Mouse (Mus musculus) midbrain, embryonic 11.5 days (tissue): ENCODE data around the gene Saal1. TPM values are rescaled to one million over a fixed set of nuclear protein-coding genes. Genes with fewer than 3 reads are reported as not detected.

Experiments used
- ATAC-seq: fragments of 200-750 bp; cut with Nextera tagmentation; 2 replicates; pipeline ENCODE4 v1.8.0; 2017; ENCODE audit warnings: moderate TSS enrichment, moderate library complexity; ENCODE audit not compliant: low FRiP score
- DNase-seq: peaks from one replicate; pipeline ENCODE4 v3.0.0; 2015; ENCODE audit warnings: low spot score; ENCODE audit errors: missing footprints
- H3K27ac ChIP-seq: fragments of 300-500 bp; sonication (generic); 2 replicates; pipeline ENCODE4 v1.5.1; 2014; ENCODE audit warnings: low read depth, low read length
- H3K27me3 ChIP-seq: fragments of 300-500 bp; sonication (generic); 2 replicates; pipeline ENCODE4 v1.6.1; 2014; ENCODE audit warnings: mild to moderate bottlenecking, low read length, moderate library complexity, mixed read lengths; ENCODE audit not compliant: control insufficient read depth, insufficient read depth
- H3K36me3 ChIP-seq: fragments of 300-500 bp; sonication (generic); 2 replicates; pipeline ENCODE4 v1.6.1; 2014; ENCODE audit warnings: mild to moderate bottlenecking, low read length, moderate library complexity, mixed read lengths; ENCODE audit not compliant: control insufficient read depth, insufficient read depth
- H3K4me1 ChIP-seq: fragments of 300-500 bp; sonication (generic); 2 replicates; pipeline ENCODE4 v1.6.1; 2014; ENCODE audit warnings: low read length; ENCODE audit not compliant: control insufficient read depth, insufficient read depth
- H3K4me2 ChIP-seq: fragments of 300-500 bp; sonication (generic); 2 replicates; pipeline ENCODE4 v1.6.1; 2014; ENCODE audit warnings: mild to moderate bottlenecking, moderate library complexity
- H3K4me3 ChIP-seq: fragments of 300-500 bp; sonication (generic); 2 replicates; pipeline ENCODE4 v1.5.1; 2014; ENCODE audit warnings: low read depth, low read length
- H3K9ac ChIP-seq: fragments of 300-500 bp; sonication (generic); 2 replicates; pipeline ENCODE4 v1.6.1; 2014; ENCODE audit warnings: low read length
- H3K9me3 ChIP-seq: fragments of 300-500 bp; sonication (generic); 2 replicates; pipeline ENCODE4 v1.6.1; 2016; ENCODE audit warnings: low read length; ENCODE audit not compliant: control insufficient read depth
- WGBS: fragments of 180-500 bp; shearing (Covaris S2); extraction: QIAGEN DNeasy Blood & Tissue Kit; methylation state at CpG from one replicate; pipeline ENCODE4 v1.1.7; 2014; 5-methylcytosine and 5-hydroxymethylcytosine counted together
- polyA plus RNA-seq: library from polyadenylated mRNA; unstranded; fragments of >200 nt; fragmentation: Nextera tagmentation; extraction: Ambion mirVana; gene quantifications from 2 replicates; pipeline ENCODE4 v1.2.1, GENCODE M21; 2014

The Saal1 gene
- polyA plus RNA-seq, 1 experiment from 2014 or later, result 42.4 TPM

DNA sequence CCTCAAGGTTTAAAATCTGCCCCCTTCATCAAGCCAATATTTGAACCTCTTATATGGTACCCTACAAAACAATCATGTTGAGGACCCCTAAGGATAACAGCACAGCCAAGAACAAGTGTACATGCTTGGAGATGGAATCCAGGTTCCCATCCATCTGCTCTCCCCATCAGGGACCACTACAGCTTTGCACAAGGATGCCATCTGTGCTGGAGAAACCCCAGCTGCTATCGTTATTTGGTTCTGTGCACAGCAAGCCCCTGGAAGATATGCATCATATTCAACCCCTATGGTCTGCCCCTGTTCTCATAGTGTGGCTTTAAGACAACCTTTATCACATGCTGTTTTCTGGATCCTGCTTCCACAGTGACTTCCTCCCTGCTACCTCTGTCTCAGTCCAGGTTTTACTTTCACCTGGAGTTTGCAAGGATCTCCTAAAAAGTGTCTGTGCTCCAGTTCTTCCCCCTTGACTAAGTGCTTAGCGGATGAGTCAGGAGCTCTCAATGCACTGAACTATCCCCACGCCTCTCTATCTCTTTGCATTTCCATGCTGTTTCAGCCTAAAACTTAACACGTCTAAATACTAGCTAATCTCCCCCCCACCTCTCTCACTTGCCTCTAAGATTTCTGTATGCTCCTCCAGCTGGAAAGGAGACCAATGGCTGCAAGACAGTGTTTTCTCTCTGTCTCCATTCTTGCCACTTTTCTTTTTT is 61.9 kb downstream of the Saal1 start:
- no peak for ATAC-seq

DNA sequence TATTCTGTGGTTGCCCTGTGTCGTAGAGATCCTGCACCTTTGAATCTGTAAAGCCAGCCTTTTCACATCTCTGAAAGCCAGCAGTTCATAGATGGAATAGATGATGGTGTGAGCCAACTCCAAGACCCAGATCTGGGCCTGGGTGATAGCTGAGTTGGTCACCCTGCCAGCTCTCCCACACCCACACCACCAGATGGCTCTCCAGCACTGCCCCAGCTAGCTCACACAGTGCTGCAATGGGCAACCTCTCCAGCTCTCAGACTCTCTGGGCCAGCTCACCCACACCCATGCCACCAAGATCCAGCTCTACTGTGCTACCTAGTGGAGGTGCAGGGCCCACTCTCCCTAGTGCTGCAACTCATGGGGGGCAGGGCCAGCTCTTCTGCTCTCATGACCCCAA is 67.3 kb downstream of the Saal1 start:
- no peaks in the 10 kb centered on the region for H3K9me3 ChIP-seq
- DNase-seq (no peak), ATAC-seq (no peak)
- H3K4me1 ChIP-seq, result peaks cover 8% of the 10 kb centered on the region; the same call in 1 of the 2 replicates
- no peaks in the 10 kb centered on the region; the same call in 1 of the 2 replicates for H3K27me3 ChIP-seq
- H3K4me2 ChIP-seq, result no peak overlapping the region
- H3K9ac ChIP-seq, result no peak overlapping the region
- H3K27ac ChIP-seq, result no peak overlapping the region
- WGBS, result 74% methylated on average over 1 of the region's 1 CpGs
- H3K4me3 ChIP-seq, result no peak overlapping the region
- no peaks in the 10 kb centered on the region for H3K36me3 ChIP-seq

More for the DNA sequence above, 61.9 kb downstream of the Saal1 start:
- H3K9ac ChIP-seq, result no peak overlapping the region
- H3K36me3 ChIP-seq, result no peaks in the 10 kb centered on the region
- no peak for DNase-seq
- no peaks in the 10 kb centered on the region for H3K27me3 ChIP-seq
- H3K27ac ChIP-seq, result no peak overlapping the region
- H3K4me3 ChIP-seq, result no peak overlapping the region
- no peaks in the 10 kb centered on the region for H3K9me3 ChIP-seq
- WGBS, result 67% methylated on average over 4 of the region's 4 CpGs
- H3K4me1 ChIP-seq, result no peaks in the 10 kb centered on the region
- H3K4me2 ChIP-seq, result no peak overlapping the region

DNA sequence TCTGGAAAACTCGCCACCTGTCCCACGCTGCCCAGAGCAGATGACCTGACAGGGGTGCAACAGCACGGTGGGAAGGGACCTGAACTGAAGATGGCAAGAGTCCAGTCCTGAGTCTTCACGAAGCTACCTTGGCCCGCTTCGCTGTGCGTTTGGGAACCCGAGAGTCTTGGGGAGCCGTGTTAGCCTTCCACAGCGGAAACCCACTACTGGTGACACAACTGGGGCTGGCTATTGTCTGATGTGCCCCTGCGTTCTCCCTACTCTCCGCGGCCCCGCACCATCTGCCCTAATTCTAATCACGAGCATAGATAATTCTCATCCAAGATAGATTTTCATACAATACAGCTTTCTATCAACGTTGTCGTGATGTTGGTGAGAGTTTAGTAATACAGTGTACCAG is 70.4 kb downstream of the Saal1 start:
- DNase-seq (no peak), ATAC-seq (no peak)
- peak overlapping the region; percentile 74 for H3K4me2 ChIP-seq
- H3K27me3 ChIP-seq, result no peaks in the 10 kb centered on the region; the same call in 1 of the 2 replicates
- no peaks in the 10 kb centered on the region for H3K36me3 ChIP-seq
- no peak overlapping the region for H3K27ac ChIP-seq
- no peaks in the 10 kb centered on the region for H3K9me3 ChIP-seq
- 15% methylated on average over 17 of the region's 17 CpGs for WGBS
- H3K4me1 ChIP-seq, result peaks cover 8% of the 10 kb centered on the region; the same call in 1 of the 2 replicates
- peak overlapping the region; percentile 60 for H3K4me3 ChIP-seq
- peak overlapping the region; percentile 52; the same call in 1 of the 2 replicates for H3K9ac ChIP-seq

DNA sequence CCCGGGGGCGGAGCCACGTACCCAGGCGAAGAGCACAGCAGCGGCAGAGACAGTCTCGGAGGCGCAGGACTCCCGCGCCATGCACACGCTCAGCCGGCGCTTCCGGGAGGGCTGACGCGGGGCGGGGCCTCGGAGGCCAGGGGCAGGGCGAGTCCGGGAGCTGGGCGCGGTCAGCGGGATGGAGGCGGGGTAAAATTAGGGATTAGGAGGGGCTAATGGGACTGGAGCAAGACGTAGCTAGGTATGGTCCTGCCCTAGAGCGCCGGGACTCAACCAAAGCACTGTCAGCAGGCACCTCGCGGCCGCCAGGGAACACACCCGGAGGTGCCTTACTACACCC is 70.8 kb downstream of the Saal1 start, which contains the start of gene Sergef:
Gene Sergef, minus strand, starts transcription at position 116 of the 340 bp plus-strand sequence.
- Histone ChIP-seq H3K4me3 (peak within 1 kb of the TSS; percentile 60), H3K9me3 (no peaks in the 10 kb centered on the region), H3K27ac (peak within 1 kb of the TSS; percentile 46; the same call in 1 of the 2 replicates)

DNA sequence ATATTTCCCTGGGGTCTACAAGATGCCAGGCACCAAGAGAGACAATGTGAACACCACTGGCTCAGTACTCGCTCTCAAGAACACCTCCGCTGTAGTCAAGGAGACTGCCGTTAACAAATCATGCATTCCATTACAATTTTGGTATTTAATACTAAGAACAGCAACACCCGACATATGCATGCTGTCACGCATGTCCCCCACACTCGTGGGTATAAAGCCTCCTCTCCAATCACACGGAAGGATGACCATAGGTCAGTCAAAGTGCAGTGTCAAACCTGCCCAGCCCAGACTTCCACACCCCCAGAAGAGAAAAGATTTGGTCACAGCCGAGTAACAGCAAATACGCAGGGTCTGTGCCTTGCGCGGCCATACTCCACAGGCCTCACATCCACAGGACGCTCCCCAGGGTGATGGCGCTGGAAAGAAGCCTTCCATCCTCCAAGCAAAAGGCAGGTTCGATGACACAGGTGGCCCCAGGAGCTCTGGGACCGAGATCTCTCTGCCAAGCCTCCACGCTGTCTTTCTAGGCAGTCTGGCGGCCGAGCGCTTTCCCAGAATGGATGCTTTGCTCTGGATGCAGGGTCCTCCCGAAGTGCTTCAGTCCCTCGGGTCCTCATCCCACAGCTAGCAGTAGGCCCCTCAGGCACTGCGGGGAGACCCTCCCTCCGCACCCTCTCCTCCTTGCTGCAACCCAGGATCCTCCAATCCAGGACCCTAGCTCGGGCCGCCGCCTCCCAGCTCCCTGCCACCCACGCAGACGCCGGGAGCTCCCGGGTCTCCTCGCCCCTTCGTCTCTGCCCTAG is 71.4 kb downstream of the Saal1 start:
- DNase-seq, result no peak

More for the DNA sequence above, 70.8 kb downstream of the Saal1 start, which contains the start of gene Sergef:
- Histone ChIP-seq H3K27me3 (no peaks in the 10 kb centered on the region; the same call in 1 of the 2 replicates), H3K36me3 (no peaks in the 10 kb centered on the region), H3K4me1 (peaks cover 8% of the 10 kb centered on the region; the same call in 1 of the 2 replicates), H3K4me2 (peak within 1 kb of the TSS; percentile 74), H3K9ac (peak within 1 kb of the TSS; percentile 75)
- 0% methylated on average over 30 of the region's 30 CpGs for WGBS
- peak; percentile 98 for DNase-seq
- ATAC-seq, result peak; percentile 96

More for the DNA sequence above, 71.4 kb downstream of the Saal1 start:
- H3K4me1 ChIP-seq, result peaks cover 8% of the 10 kb centered on the region; the same call in 1 of the 2 replicates
- H3K9me3 ChIP-seq, result no peaks in the 10 kb centered on the region
- H3K27ac ChIP-seq, result peak overlapping the region; percentile 46; the same call in 1 of the 2 replicates
- no peaks in the 10 kb centered on the region for H3K36me3 ChIP-seq
- H3K4me2 ChIP-seq, result peak overlapping the region; percentile 74
- H3K9ac ChIP-seq, result peak overlapping the region; percentile 75
- no peaks in the 10 kb centered on the region; the same call in 1 of the 2 replicates for H3K27me3 ChIP-seq
- peak overlapping the region; percentile 60 for H3K4me3 ChIP-seq
- ATAC-seq, result peak; percentile 43
- 9% methylated on average over 32 of the region's 32 CpGs for WGBS

Other genes with a start within 250 kb of the Saal1 start
- 14.3 and 15.7 TPM in 2 replicates for gene Sergef, start 70.9 kb downstream of the Saal1 start, polyA plus RNA-seq
- 0.21 and 0.59 TPM in 2 replicates for gene Tph1, start 38.1 kb downstream of the Saal1 start, polyA plus RNA-seq
- gene Saa3, start 5.0 kb upstream of the Saal1 start, polyA plus RNA-seq, result 0.07 TPM in 1 of 2 replicates, not detected in the other
- not detected in 2 replicates for gene Saa4, start 21.9 kb upstream of the Saal1 start, polyA plus RNA-seq
- gene Saa1, start 32.3 kb upstream of the Saal1 start, polyA plus RNA-seq, result not detected in 2 replicates
- not detected in 2 replicates for gene Saa2, start 41.1 kb upstream of the Saal1 start, polyA plus RNA-seq
- gene Hps5, start 85.4 kb upstream of the Saal1 start, polyA plus RNA-seq, result 16.3 and 17.9 TPM in 2 replicates
- gene Gtf2h1, start 85.4 kb upstream of the Saal1 start, polyA plus RNA-seq, result 58.0 and 62.4 TPM in 2 replicates
- gene Ldha, start 130.8 kb upstream of the Saal1 start, polyA plus RNA-seq, result 1,513 and 1,542 TPM in 2 replicates
- not detected in 2 replicates for gene Ldhc, start 150.5 kb upstream of the Saal1 start, polyA plus RNA-seq
- 342 and 362 TPM in 2 replicates for gene Tsg101, start 209.3 kb upstream of the Saal1 start, polyA plus RNA-seq
- gene Uevld, start 247.8 kb upstream of the Saal1 start, polyA plus RNA-seq, result 14.3 and 14.8 TPM in 2 replicates